Mouse (Mus musculus): ENCODE results near the gene Trpm3. TPM values are rescaled to one million over a fixed set of nuclear protein-coding genes. Genes with fewer than 3 reads are reported as not detected.
"Not testable (repeated sequence)": the region's sequence is repeated elsewhere in the genome, so short reads cannot be mapped to it uniquely, and the experiment has no call there.

Gene Trpm3
- polyA plus RNA-seq, 1 experiment = 0.30 TPM

- WGBS = 92% methylated on average over 7 of the region's 7 CpGs
- no peak for DNase-seq
- H3K4me3 ChIP-seq (ENCODE audit: control insufficient read depth, insufficient read depth, low read length) = no peak overlapping the region
- no peaks in the 10 kb centered on the region for H3K4me1 ChIP-seq (replicated peaks; ENCODE audit: control insufficient read depth, insufficient read depth, low read length)
- no peaks in the 10 kb centered on the region for H3K36me3 ChIP-seq (ENCODE audit: control insufficient read depth, insufficient read depth, low read length)
- H3K27ac ChIP-seq (ENCODE audit: control insufficient read depth, insufficient read depth, low read length) = no peak overlapping the region
- H3K27me3 ChIP-seq (ENCODE audit: control insufficient read depth, insufficient read depth, low read length) = no peaks in the 10 kb centered on the region
- no peak for TF ChIP-seq CTCF (IDR thresholded peaks at IDR 0.05; ENCODE audit: borderline replicate concordance, control insufficient read depth, extremely low read depth, insufficient read depth, low read length, poor library complexity)
- no peak for TF ChIP-seq POLR2A (IDR thresholded peaks at IDR 0.05; ENCODE audit: control insufficient read depth, extremely low read depth, insufficient read depth, low read length, poor library complexity)
These were observed 884.6 kb downstream of the Trpm3 start for GRCm38 (mm10) chr19:23023316-23023960.

GRCm38 (mm10) chr19:23024821-23025220, 886.0 kb downstream of the Trpm3 start:
- WGBS = 90% methylated on average over 4 of the region's 4 CpGs
- Histone ChIP-seq H3K27me3 (ENCODE audit: control insufficient read depth, insufficient read depth, low read length) (no peaks in the 10 kb centered on the region), H3K4me3 (ENCODE audit: control insufficient read depth, insufficient read depth, low read length) (no peak overlapping the region), H3K4me1 (replicated peaks; ENCODE audit: control insufficient read depth, insufficient read depth, low read length) (no peaks in the 10 kb centered on the region), H3K27ac (ENCODE audit: control insufficient read depth, insufficient read depth, low read length) (no peak overlapping the region), H3K36me3 (ENCODE audit: control insufficient read depth, insufficient read depth, low read length) (no peaks in the 10 kb centered on the region)
- TF ChIP-seq CTCF (IDR thresholded peaks at IDR 0.05; ENCODE audit: borderline replicate concordance, control insufficient read depth, extremely low read depth, insufficient read depth, low read length, poor library complexity) = no peak
- no peak for TF ChIP-seq POLR2A (IDR thresholded peaks at IDR 0.05; ENCODE audit: control insufficient read depth, extremely low read depth, insufficient read depth, low read length, poor library complexity)
- DNase-seq = no peak

- TF ChIP-seq POLR2A (IDR thresholded peaks at IDR 0.05; ENCODE audit: control insufficient read depth, extremely low read depth, insufficient read depth, low read length, poor library complexity) (no peak), CTCF (IDR thresholded peaks at IDR 0.05; ENCODE audit: borderline replicate concordance, control insufficient read depth, extremely low read depth, insufficient read depth, low read length, poor library complexity) (no peak)
- WGBS = 95% methylated on average over 7 of the region's 7 CpGs
- no peaks in the 10 kb centered on the region for H3K36me3 ChIP-seq (ENCODE audit: control insufficient read depth, insufficient read depth, low read length)
- no peak overlapping the region for H3K4me3 ChIP-seq (ENCODE audit: control insufficient read depth, insufficient read depth, low read length)
- DNase-seq = no peak
- H3K27me3 ChIP-seq (ENCODE audit: control insufficient read depth, insufficient read depth, low read length) = no peaks in the 10 kb centered on the region
- H3K4me1 ChIP-seq (replicated peaks; ENCODE audit: control insufficient read depth, insufficient read depth, low read length) = no peaks in the 10 kb centered on the region
- no peak overlapping the region for H3K27ac ChIP-seq (ENCODE audit: control insufficient read depth, insufficient read depth, low read length)
These were observed 887.6 kb downstream of the Trpm3 start for GRCm38 (mm10) chr19:23026427-23026826.

- no peak for DNase-seq
- 92% methylated on average over 5 of the region's 5 CpGs for WGBS
- Histone ChIP-seq H3K4me3 (ENCODE audit: control insufficient read depth, insufficient read depth, low read length) (no peak overlapping the region), H3K27ac (ENCODE audit: control insufficient read depth, insufficient read depth, low read length) (no peak overlapping the region), H3K27me3 (ENCODE audit: control insufficient read depth, insufficient read depth, low read length) (no peaks in the 10 kb centered on the region), H3K4me1 (replicated peaks; ENCODE audit: control insufficient read depth, insufficient read depth, low read length) (no peaks in the 10 kb centered on the region), H3K36me3 (ENCODE audit: control insufficient read depth, insufficient read depth, low read length) (no peaks in the 10 kb centered on the region)
- TF ChIP-seq POLR2A (IDR thresholded peaks at IDR 0.05; ENCODE audit: control insufficient read depth, extremely low read depth, insufficient read depth, low read length, poor library complexity) = no peak
- no peak for TF ChIP-seq CTCF (IDR thresholded peaks at IDR 0.05; ENCODE audit: borderline replicate concordance, control insufficient read depth, extremely low read depth, insufficient read depth, low read length, poor library complexity)
These were observed 889.4 kb downstream of the Trpm3 start for GRCm38 (mm10) chr19:23028283-23028682.

GRCm38 (mm10) chr19:23033343-23033742, 894.5 kb downstream of the Trpm3 start:
- 47% methylated on average over 1 of the region's 1 CpGs for WGBS
- not testable (repeated sequence) for H3K27me3 ChIP-seq (ENCODE audit: control insufficient read depth, insufficient read depth, low read length); H3K27ac ChIP-seq (ENCODE audit: control insufficient read depth, insufficient read depth, low read length); H3K36me3 ChIP-seq (ENCODE audit: control insufficient read depth, insufficient read depth, low read length); H3K4me3 ChIP-seq (ENCODE audit: control insufficient read depth, insufficient read depth, low read length); DNase-seq
- H3K4me1 ChIP-seq (replicated peaks; ENCODE audit: control insufficient read depth, insufficient read depth, low read length) = peaks cover 15% of the 10 kb centered on the region

- Histone ChIP-seq H3K4me3 (ENCODE audit: control insufficient read depth, insufficient read depth, low read length) (no peak overlapping the region), H3K27ac (ENCODE audit: control insufficient read depth, insufficient read depth, low read length) (no peak overlapping the region), H3K4me1 (replicated peaks; ENCODE audit: control insufficient read depth, insufficient read depth, low read length) (peaks cover 15% of the 10 kb centered on the region), H3K36me3 (ENCODE audit: control insufficient read depth, insufficient read depth, low read length) (no peaks in the 10 kb centered on the region), H3K27me3 (ENCODE audit: control insufficient read depth, insufficient read depth, low read length) (no peaks in the 10 kb centered on the region)
- DNase-seq = no peak
- no peak for TF ChIP-seq POLR2A (IDR thresholded peaks at IDR 0.05; ENCODE audit: control insufficient read depth, extremely low read depth, insufficient read depth, low read length, poor library complexity)
- TF ChIP-seq CTCF (IDR thresholded peaks at IDR 0.05; ENCODE audit: borderline replicate concordance, control insufficient read depth, extremely low read depth, insufficient read depth, low read length, poor library complexity) = no peak
- 39% methylated on average over 5 of the region's 5 CpGs for WGBS
These were observed 895.3 kb downstream of the Trpm3 start for GRCm38 (mm10) chr19:23034117-23034516.

GRCm38 (mm10) chr19:23034933-23035332, 896.1 kb downstream of the Trpm3 start:
- no peak for DNase-seq
- TF ChIP-seq POLR2A (IDR thresholded peaks at IDR 0.05; ENCODE audit: control insufficient read depth, extremely low read depth, insufficient read depth, low read length, poor library complexity) (no peak), CTCF (IDR thresholded peaks at IDR 0.05; ENCODE audit: borderline replicate concordance, control insufficient read depth, extremely low read depth, insufficient read depth, low read length, poor library complexity) (no peak)
- Histone ChIP-seq H3K4me3 (ENCODE audit: control insufficient read depth, insufficient read depth, low read length) (no peak overlapping the region), H3K27me3 (ENCODE audit: control insufficient read depth, insufficient read depth, low read length) (no peaks in the 10 kb centered on the region), H3K36me3 (ENCODE audit: control insufficient read depth, insufficient read depth, low read length) (no peaks in the 10 kb centered on the region), H3K4me1 (replicated peaks; ENCODE audit: control insufficient read depth, insufficient read depth, low read length) (peaks cover 15% of the 10 kb centered on the region), H3K27ac (ENCODE audit: control insufficient read depth, insufficient read depth, low read length) (no peak overlapping the region)
- 98% methylated on average over 4 of the region's 4 CpGs for WGBS
